Mouse (Mus musculus): ENCODE data around the gene Dennd4b. TPM values are rescaled to one million over a fixed set of nuclear protein-coding genes. Genes with fewer than 3 reads are reported as not detected.

The Dennd4b gene
- polyA plus RNA-seq, 1 experiment, result 6.8 TPM

- peak; percentile 43; the same call in 1 of the 2 replicates for TF ChIP-seq POLR2A (IDR thresholded peaks at IDR 0.05; ENCODE audit: low read depth, low read length)
- no peak for TF ChIP-seq CTCF (IDR thresholded peaks at IDR 0.05; ENCODE audit: borderline replicate concordance, insufficient read depth, low read length)
- Histone ChIP-seq H3K4me1 (ENCODE audit: control insufficient read depth, insufficient read depth, low read length) (peaks cover 16% of the 10 kb centered on the region), H3K4me3 (ENCODE audit: insufficient read depth, low read length) (peak within 1 kb of the TSS; percentile 76), H3K27ac (ENCODE audit: insufficient read depth, low read length) (peak within 1 kb of the TSS; percentile 84)
Measured at GRCm38 (mm10) chr3:90253653-90254418, 11.1 kb upstream of the Dennd4b start, which contains the start of gene Crtc2. Gene Crtc2, plus strand, starts transcription at chr3:90254163.

- Histone ChIP-seq H3K4me3 (ENCODE audit: insufficient read depth, low read length) (peak overlapping the region; percentile 76), H3K27ac (ENCODE audit: insufficient read depth, low read length) (peak overlapping the region; percentile 84), H3K4me1 (ENCODE audit: control insufficient read depth, insufficient read depth, low read length) (peaks cover 12% of the 10 kb centered on the region)
- no peak for TF ChIP-seq CTCF (IDR thresholded peaks at IDR 0.05; ENCODE audit: borderline replicate concordance, insufficient read depth, low read length)
- TF ChIP-seq POLR2A (IDR thresholded peaks at IDR 0.05; ENCODE audit: low read depth, low read length), result peak; percentile 52; the same call in 1 of the 2 replicates
Measured at GRCm38 (mm10) chr3:90254419-90255193, 10.4 kb upstream of the Dennd4b start.

- Histone ChIP-seq H3K4me1 (ENCODE audit: control insufficient read depth, insufficient read depth, low read length) (peaks cover 12% of the 10 kb centered on the region), H3K4me3 (ENCODE audit: insufficient read depth, low read length) (peak overlapping the region; percentile 76), H3K27ac (ENCODE audit: insufficient read depth, low read length) (no peak overlapping the region)
- no peak for TF ChIP-seq CTCF (IDR thresholded peaks at IDR 0.05; ENCODE audit: borderline replicate concordance, insufficient read depth, low read length)
- TF ChIP-seq POLR2A (IDR thresholded peaks at IDR 0.05; ENCODE audit: low read depth, low read length), result no peak
Measured at GRCm38 (mm10) chr3:90255194-90255565, 9.8 kb upstream of the Dennd4b start.

GRCm38 (mm10) chr3:90255784-90256353, 9.1 kb upstream of the Dennd4b start:
- Histone ChIP-seq H3K4me1 (ENCODE audit: control insufficient read depth, insufficient read depth, low read length) (peaks cover 8% of the 10 kb centered on the region), H3K27ac (ENCODE audit: insufficient read depth, low read length) (no peak overlapping the region), H3K4me3 (ENCODE audit: insufficient read depth, low read length) (no peak overlapping the region)
- TF ChIP-seq CTCF (IDR thresholded peaks at IDR 0.05; ENCODE audit: borderline replicate concordance, insufficient read depth, low read length) (no peak), POLR2A (IDR thresholded peaks at IDR 0.05; ENCODE audit: low read depth, low read length) (no peak)

- TF ChIP-seq CTCF (IDR thresholded peaks at IDR 0.05; ENCODE audit: borderline replicate concordance, insufficient read depth, low read length) (no peak), POLR2A (IDR thresholded peaks at IDR 0.05; ENCODE audit: low read depth, low read length) (no peak)
- Histone ChIP-seq H3K27ac (ENCODE audit: insufficient read depth, low read length) (no peak overlapping the region), H3K4me1 (ENCODE audit: control insufficient read depth, insufficient read depth, low read length) (0 out of 2 replicates have a peak, but pooled peaks cover 3% of the 10 kb centered on the region), H3K4me3 (ENCODE audit: insufficient read depth, low read length) (no peak overlapping the region)
Measured at GRCm38 (mm10) chr3:90256731-90257530, 8.1 kb upstream of the Dennd4b start.

GRCm38 (mm10) chr3:90258521-90258920, 6.5 kb upstream of the Dennd4b start:
- no peak overlapping the region for H3K4me3 ChIP-seq (ENCODE audit: insufficient read depth, low read length)
- no peak for TF ChIP-seq POLR2A (IDR thresholded peaks at IDR 0.05; ENCODE audit: low read depth, low read length)
- TF ChIP-seq CTCF (IDR thresholded peaks at IDR 0.05; ENCODE audit: borderline replicate concordance, insufficient read depth, low read length), result no peak
- no peak overlapping the region for H3K27ac ChIP-seq (ENCODE audit: insufficient read depth, low read length)
- H3K4me1 ChIP-seq (ENCODE audit: control insufficient read depth, insufficient read depth, low read length), result 0 out of 2 replicates have a peak, but pooled peaks cover 3% of the 10 kb centered on the region

GRCm38 (mm10) chr3:90263121-90263771, 1.7 kb upstream of the Dennd4b start:
- no peak overlapping the region for H3K27ac ChIP-seq (ENCODE audit: insufficient read depth, low read length)
- TF ChIP-seq POLR2A (IDR thresholded peaks at IDR 0.05; ENCODE audit: low read depth, low read length) (no peak), CTCF (IDR thresholded peaks at IDR 0.05; ENCODE audit: borderline replicate concordance, insufficient read depth, low read length) (no peak)
- no peak overlapping the region for H3K4me3 ChIP-seq (ENCODE audit: insufficient read depth, low read length)
- H3K4me1 ChIP-seq (ENCODE audit: control insufficient read depth, insufficient read depth, low read length), result no peaks in the 10 kb centered on the region

- Histone ChIP-seq H3K27ac (ENCODE audit: insufficient read depth, low read length) (no peak overlapping the region), H3K4me3 (ENCODE audit: insufficient read depth, low read length) (peak overlapping the region; percentile 25), H3K4me1 (ENCODE audit: control insufficient read depth, insufficient read depth, low read length) (no peaks in the 10 kb centered on the region)
- 0 out of 2 replicates have a peak, but pooled peaks have one; percentile 14 for TF ChIP-seq POLR2A (IDR thresholded peaks at IDR 0.05; ENCODE audit: low read depth, low read length)
- TF ChIP-seq CTCF (IDR thresholded peaks at IDR 0.05; ENCODE audit: borderline replicate concordance, insufficient read depth, low read length), result no peak
Measured at GRCm38 (mm10) chr3:90264687-90265033, 325 bp upstream of the Dennd4b start.

All from embryonic fibroblast, embryonic 13.5 days (primary cell).